Mouse (Mus musculus): ENCODE data around the gene N4bp1. TPM values are rescaled to one million over a fixed set of nuclear protein-coding genes. Genes with fewer than 3 reads are reported as not detected.
A peak's percentile ranks its signal among the peaks of the same experiment; 100 is the strongest.

The N4bp1 gene
- polyA plus RNA-seq, 1 experiment, result 35.6 TPM

GRCm38 (mm10) chr8:86882568-86883478, 2.2 kb downstream of the N4bp1 start:
- TF ChIP-seq POLR2A (IDR thresholded peaks at IDR 0.05; ENCODE audit: low read depth, low read length), result peak; percentile 60
- no peak for TF ChIP-seq CTCF (IDR thresholded peaks at IDR 0.05; ENCODE audit: borderline replicate concordance, insufficient read depth, low read length)
- Histone ChIP-seq H3K4me1 (ENCODE audit: control insufficient read depth, insufficient read depth, low read length) (peaks cover 17% of the 10 kb centered on the region), H3K27ac (ENCODE audit: insufficient read depth, low read length) (peak overlapping the region; percentile 83), H3K4me3 (ENCODE audit: insufficient read depth, low read length) (peak overlapping the region; percentile 92)

- no peak for TF ChIP-seq POLR2A (IDR thresholded peaks at IDR 0.05; ENCODE audit: low read depth, low read length)
- no peak for TF ChIP-seq CTCF (IDR thresholded peaks at IDR 0.05; ENCODE audit: borderline replicate concordance, insufficient read depth, low read length)
- Histone ChIP-seq H3K4me3 (ENCODE audit: insufficient read depth, low read length) (no peak overlapping the region), H3K27ac (ENCODE audit: insufficient read depth, low read length) (peak overlapping the region; percentile 50), H3K4me1 (ENCODE audit: control insufficient read depth, insufficient read depth, low read length) (peaks cover 17% of the 10 kb centered on the region)
Observed at GRCm38 (mm10) chr8:86881951-86882350, 3.1 kb downstream of the N4bp1 start.

DNA sequence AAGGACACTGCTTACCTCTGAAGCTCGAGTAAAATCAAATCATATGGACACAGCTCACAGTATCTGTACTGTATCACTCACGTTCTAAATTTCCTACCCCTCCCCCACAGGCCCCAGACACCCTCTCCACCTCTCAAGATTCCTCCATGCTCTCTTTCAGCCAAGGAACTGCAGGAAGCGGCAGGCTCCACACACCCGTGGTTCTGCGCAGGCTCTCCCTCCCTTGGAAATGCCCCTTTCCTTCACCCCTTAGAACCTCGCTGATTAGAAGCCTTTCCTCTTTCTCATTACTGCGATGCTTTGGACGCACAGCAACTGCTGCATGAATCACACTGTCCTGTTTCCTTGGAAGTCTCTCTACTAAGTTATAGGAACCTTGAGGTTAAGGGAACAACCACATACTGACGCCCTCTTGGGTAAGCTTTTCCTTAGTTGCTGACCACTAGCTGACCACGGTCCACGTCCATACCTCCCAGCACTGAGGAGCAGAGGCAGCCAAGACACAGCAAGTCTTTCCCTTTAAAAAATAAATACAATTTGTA, 3.9 kb downstream of the N4bp1 start:
- H3K4me3 ChIP-seq (ENCODE audit: insufficient read depth, low read length), result 0 out of 2 replicates have a peak overlapping the region, but pooled peaks have one; percentile 7
- H3K4me1 ChIP-seq (ENCODE audit: control insufficient read depth, insufficient read depth, low read length), result peaks cover 17% of the 10 kb centered on the region
- 0 out of 2 replicates have a peak overlapping the region, but pooled peaks have one; percentile 50 for H3K27ac ChIP-seq (ENCODE audit: insufficient read depth, low read length)
- TF ChIP-seq POLR2A (IDR thresholded peaks at IDR 0.05; ENCODE audit: low read depth, low read length), result no peak
- TF ChIP-seq CTCF (IDR thresholded peaks at IDR 0.05; ENCODE audit: borderline replicate concordance, insufficient read depth, low read length), result no peak

GRCm38 (mm10) chr8:86876831-86877230, 8.2 kb downstream of the N4bp1 start:
- Histone ChIP-seq H3K27ac (ENCODE audit: insufficient read depth, low read length) (no peak overlapping the region), H3K4me3 (ENCODE audit: insufficient read depth, low read length) (no peak overlapping the region)
- TF ChIP-seq CTCF (IDR thresholded peaks at IDR 0.05; ENCODE audit: borderline replicate concordance, insufficient read depth, low read length) (no peak), POLR2A (IDR thresholded peaks at IDR 0.05; ENCODE audit: low read depth, low read length) (no peak)

GRCm38 (mm10) chr8:86874055-86874454, 11.0 kb downstream of the N4bp1 start:
- H3K4me1 ChIP-seq (ENCODE audit: control insufficient read depth, insufficient read depth, low read length), result peaks cover 8% of the 10 kb centered on the region; the same call in 1 of the 2 replicates
- TF ChIP-seq POLR2A (IDR thresholded peaks at IDR 0.05; ENCODE audit: low read depth, low read length) (no peak), CTCF (IDR thresholded peaks at IDR 0.05; ENCODE audit: borderline replicate concordance, insufficient read depth, low read length) (no peak)

More at GRCm38 (mm10) chr8:86876831-86877230, 8.2 kb downstream of the N4bp1 start:
- H3K4me1 ChIP-seq (ENCODE audit: control insufficient read depth, insufficient read depth, low read length), result peaks cover 15% of the 10 kb centered on the region

GRCm38 (mm10) chr8:86873151-86873550, 11.9 kb downstream of the N4bp1 start:
- TF ChIP-seq POLR2A (IDR thresholded peaks at IDR 0.05; ENCODE audit: low read depth, low read length) (no peak), CTCF (IDR thresholded peaks at IDR 0.05; ENCODE audit: borderline replicate concordance, insufficient read depth, low read length) (no peak)
- Histone ChIP-seq H3K4me1 (ENCODE audit: control insufficient read depth, insufficient read depth, low read length) (peaks cover 6% of the 10 kb centered on the region; the same call in 1 of the 2 replicates), H3K4me3 (ENCODE audit: insufficient read depth, low read length) (no peak overlapping the region), H3K27ac (ENCODE audit: insufficient read depth, low read length) (peak overlapping the region; percentile 75)

More at GRCm38 (mm10) chr8:86874055-86874454, 11.0 kb downstream of the N4bp1 start:
- no peak overlapping the region for H3K4me3 ChIP-seq (ENCODE audit: insufficient read depth, low read length)
- H3K27ac ChIP-seq (ENCODE audit: insufficient read depth, low read length), result peak overlapping the region; percentile 75

DNA sequence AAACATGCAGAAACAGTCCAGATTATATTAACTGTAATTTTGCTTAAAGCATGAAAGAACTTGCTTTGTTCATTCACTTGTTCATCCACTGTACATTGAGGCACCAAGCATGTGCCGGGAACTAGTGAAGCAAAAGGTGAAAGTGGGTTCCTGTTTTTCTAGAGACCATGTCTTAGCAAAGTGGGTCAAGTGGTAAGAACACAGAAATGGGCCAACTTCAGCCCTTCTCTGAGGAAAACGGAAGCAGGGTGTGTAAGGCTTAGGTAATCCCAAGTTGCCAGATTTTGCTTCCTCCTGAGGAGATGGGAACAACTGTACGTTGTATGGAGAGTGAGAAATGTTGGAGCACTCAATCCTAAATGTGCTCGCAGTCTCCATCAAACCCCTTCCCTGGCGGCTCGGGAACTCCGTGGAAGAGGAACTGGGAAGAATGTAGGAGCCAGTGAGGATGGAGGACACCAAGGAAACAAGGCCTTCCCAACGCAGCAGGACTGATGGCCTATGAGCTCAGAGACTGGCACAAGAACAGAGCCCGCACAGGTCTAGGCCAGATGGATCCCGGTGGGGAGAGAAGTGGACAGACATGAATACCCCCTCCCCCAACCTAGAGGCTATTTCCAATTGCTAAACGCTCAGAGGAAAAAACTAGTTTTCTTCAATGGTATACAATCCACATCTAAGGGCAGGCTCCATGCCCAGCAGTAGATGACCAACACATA, 12.8 kb downstream of the N4bp1 start:
- TF ChIP-seq POLR2A (IDR thresholded peaks at IDR 0.05; ENCODE audit: low read depth, low read length) (no peak), CTCF (IDR thresholded peaks at IDR 0.05; ENCODE audit: borderline replicate concordance, insufficient read depth, low read length) (no peak)
- H3K4me1 ChIP-seq (ENCODE audit: control insufficient read depth, insufficient read depth, low read length), result peaks cover 6% of the 10 kb centered on the region; the same call in 1 of the 2 replicates
- H3K4me3 ChIP-seq (ENCODE audit: insufficient read depth, low read length), result no peak overlapping the region
- H3K27ac ChIP-seq (ENCODE audit: insufficient read depth, low read length), result peak overlapping the region; percentile 8; the same call in 1 of the 2 replicates

- peaks cover 6% of the 10 kb centered on the region; the same call in 1 of the 2 replicates for H3K4me1 ChIP-seq (ENCODE audit: control insufficient read depth, insufficient read depth, low read length)
- H3K27ac ChIP-seq (ENCODE audit: insufficient read depth, low read length), result no peak overlapping the region
- no peak for TF ChIP-seq POLR2A (IDR thresholded peaks at IDR 0.05; ENCODE audit: low read depth, low read length)
- TF ChIP-seq CTCF (IDR thresholded peaks at IDR 0.05; ENCODE audit: borderline replicate concordance, insufficient read depth, low read length), result no peak
- H3K4me3 ChIP-seq (ENCODE audit: insufficient read depth, low read length), result no peak overlapping the region
Observed at GRCm38 (mm10) chr8:86871421-86871820, 13.6 kb downstream of the N4bp1 start.

DNA sequence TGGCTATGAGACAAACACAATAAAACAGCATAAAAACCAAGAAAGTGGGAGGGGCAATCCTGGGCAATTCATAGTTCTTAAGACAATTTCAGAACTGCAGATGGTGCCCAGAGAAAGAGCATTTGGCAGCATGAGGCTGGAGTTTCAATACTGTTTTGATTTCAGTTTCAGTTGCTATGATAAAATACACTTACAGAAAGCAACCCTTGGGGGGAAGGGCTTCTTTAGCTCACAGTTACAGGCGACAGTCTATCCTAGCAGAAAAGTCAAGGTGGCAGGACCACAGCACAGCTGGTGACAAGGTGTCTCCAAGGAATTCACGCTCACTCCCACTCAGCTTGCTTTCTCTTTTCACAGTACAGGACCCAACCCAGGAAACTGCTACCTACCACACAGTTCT, 14.3 kb downstream of the N4bp1 start:
- Histone ChIP-seq H3K27ac (ENCODE audit: insufficient read depth, low read length) (no peak overlapping the region), H3K4me3 (ENCODE audit: insufficient read depth, low read length) (no peak overlapping the region), H3K4me1 (ENCODE audit: control insufficient read depth, insufficient read depth, low read length) (peaks cover 6% of the 10 kb centered on the region; the same call in 1 of the 2 replicates)
- no peak for TF ChIP-seq POLR2A (IDR thresholded peaks at IDR 0.05; ENCODE audit: low read depth, low read length)
- no peak for TF ChIP-seq CTCF (IDR thresholded peaks at IDR 0.05; ENCODE audit: borderline replicate concordance, insufficient read depth, low read length)
